Mouse (Mus musculus): Measurements from ENCODE around the gene Mcur1.

Gene Mcur1

DNA sequence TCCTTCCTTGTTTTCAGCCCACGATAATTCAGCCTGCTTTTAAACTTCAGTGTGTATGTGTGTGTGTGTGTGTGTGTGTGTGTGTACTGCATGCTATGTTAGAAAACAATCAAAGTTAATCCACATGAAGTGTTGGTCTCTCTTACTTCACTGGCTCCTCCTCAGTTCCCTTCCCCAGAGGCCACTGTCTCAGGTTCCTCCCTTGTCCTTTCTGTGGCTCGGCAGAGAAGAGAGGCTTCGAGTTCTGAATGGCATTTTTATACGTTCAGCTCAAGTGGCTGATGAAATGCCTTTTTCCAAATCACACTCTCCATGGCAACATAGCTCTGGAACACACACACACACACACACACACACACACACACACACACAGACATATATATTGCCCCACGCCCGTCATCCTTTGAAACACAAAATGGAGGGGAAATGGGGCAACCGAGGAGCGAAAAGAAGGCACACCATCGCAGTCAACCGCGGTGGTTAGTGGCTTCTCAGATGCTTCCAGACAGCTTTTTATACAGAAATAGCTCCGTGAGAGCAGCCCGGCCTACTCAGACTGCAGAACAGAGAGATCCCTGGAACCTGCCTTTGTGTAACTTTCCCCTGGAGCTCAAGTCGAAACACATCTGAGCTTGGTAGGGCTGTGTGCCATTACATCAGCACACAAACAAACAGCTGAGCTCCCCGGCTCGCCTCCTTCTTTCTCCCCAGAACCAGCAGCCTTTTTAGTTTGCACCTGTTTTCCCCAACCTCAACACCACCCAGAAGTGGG lies 34.4 kb downstream of the Mcur1 start:
- DNase-seq (ENCODE audit: low spot score): no peak

DNA sequence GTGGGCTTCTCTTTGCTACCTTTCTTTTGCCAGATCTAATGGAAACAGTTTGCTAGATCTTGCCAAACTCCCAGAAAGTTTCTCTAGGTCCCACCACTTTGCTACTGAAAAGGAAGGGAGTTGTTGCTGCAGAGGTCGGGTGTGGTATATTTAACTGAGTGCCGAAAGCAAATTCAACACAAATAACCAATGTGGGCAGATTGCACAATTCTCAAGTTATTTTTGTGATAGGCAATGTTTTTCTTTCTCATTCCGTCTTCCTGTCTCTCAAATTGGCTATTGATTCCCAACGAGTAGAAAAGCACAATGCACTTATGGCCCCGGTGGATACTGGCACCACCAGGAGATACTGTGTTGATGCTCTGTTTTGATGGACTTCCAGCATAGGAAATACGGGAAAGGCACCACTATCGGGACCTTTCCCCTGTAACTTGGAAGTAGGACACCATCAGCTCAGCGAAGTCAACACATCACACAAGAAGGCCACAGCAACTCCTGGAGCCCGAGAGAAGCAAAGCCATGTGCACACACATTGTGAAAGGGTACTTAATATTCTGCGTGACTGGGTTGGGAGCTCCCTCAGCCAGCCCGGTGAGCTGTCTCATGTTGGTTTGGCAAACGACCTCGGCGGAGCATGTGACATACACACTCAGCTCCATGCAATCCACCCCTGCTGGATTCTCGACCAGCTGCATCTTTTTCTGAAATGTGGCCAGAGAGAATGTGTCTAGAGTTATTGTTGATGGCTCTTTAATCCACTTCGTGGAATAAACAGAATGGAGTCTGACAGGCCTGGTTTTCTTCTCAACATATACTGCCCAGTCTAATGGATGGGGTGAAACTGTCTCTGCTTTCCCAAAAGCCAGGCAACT lies 35.3 kb downstream of the Mcur1 start:
- DNase-seq (ENCODE audit: low spot score): no peak

DNA sequence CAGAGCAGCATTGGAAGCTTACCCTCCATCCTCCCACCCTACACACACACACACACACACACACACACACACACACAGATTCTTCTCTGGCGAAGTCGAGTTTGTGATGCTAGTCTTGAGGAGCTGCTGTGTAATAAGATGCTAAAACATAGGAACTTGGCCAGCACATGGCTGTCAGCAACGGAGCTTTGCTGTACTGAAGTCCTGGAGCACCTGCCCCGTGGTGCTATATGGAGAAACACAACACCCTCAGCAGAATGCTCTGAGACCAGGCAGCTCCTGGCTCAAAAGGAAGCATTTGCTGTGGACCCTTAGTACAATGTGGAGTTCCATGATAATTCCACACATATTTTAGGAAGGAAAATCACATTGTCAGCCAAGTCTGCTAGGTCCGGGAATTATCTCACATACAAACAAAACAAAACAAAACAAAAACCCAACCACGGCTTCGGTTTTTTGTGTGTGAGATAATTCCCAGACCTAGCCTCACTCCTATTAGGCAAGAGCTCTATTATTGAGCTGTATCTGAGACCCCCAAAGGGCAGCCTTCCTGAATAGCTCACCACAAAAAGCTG lies 36.0 kb downstream of the Mcur1 start:
- DNase-seq (ENCODE audit: low spot score): no peak

DNA sequence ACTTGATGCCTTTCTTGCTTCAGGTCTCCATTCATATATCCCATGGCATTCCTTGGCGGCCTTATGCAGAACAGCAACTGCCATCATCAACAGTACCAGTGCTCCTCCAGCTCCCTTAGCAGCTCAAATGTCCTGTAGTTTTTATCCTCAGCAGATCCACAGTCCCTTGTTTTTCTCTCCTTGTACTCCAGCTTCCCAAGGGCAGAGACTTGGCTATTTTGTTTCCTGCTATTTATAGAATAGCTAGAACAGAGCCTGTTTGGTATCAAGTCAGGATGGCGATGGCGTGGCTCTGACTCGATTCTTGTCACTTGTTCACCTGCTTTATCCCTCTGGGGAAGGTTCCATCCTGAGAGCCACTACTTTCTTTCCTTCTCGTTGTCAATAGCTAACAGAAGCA lies 38.1 kb downstream of the Mcur1 start:
- no peak for DNase-seq (ENCODE audit: low spot score)

DNA sequence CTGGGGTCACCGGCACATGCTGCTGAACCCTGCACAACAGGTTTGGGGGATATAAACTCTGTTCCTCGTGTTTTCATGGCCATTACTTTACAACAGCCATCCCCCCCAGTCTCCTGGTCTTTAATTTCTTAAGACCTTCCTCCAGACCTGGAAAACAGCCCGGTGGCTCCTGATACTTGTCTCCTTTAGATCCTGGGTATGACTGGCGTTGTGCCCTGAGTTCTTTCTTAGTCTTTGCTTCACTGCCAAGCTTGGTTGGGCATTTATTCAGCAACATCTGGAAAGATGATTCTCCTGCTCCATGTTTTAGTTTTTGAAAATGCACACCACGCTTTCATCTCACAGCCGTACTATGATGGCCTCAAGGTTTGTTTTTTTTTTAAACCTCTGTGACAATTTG lies 40.7 kb downstream of the Mcur1 start:
- DNase-seq (ENCODE audit: low spot score): no peak

DNA sequence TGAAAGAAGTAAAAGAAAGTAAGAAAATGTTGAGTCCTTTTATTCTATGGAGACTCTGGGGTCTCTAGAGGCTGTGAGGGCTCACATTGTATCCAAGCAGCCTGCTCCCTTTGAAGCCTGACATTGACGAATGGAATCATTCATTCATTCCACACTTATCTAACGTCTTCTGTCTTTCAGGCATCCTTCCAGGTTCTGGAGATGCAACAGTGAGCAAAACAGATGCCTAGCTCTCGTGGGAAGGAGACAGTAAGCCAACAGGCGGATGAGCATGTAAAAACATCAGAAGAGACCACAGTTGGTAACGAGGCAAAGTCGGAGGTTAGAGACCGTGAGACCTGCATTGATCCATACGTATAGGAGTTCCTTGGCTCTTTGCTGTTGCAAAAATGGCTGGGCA lies 42.6 kb downstream of the Mcur1 start:
- DNase-seq (ENCODE audit: low spot score): no peak

DNA sequence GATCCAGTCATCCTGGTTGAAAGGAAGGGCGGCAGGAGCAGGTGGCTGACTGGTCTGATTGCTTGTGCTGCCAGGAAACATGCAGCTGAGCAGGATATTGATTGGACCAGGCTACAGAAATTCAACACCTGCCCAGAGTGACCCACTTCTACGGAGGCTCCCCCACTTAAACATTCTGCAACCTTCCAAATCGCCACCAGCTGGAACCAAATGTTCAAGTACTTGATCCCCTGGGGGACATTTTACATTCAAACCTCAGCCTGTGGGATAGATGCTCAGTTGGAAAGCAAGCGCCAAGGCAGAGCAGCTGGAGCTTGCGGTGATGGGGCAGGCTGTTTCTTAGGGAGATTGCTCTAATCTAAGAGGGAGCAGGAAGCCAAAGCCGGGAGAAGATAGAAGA lies 43.1 kb downstream of the Mcur1 start:
- no peak for DNase-seq (ENCODE audit: low spot score)

DNA sequence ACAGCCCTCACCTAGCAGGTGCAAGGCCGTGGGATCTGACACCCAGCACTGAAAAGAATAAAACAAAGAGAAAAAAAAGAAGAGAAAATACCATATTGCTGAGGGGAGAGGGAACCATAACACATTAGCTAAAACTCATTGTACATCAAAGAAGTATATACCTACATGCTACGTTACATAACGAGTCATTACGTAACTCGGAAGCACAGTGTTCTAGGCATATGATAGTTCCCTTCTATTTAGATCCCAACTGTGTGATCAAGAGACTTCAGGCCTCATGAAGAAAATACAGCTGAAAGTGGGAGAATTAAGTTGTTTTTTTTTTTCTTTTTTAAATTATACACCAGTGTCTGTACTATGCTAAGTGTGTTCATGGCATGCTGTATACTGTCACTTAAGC lies 43.9 kb downstream of the Mcur1 start:
- DNase-seq (ENCODE audit: low spot score): no peak

DNA sequence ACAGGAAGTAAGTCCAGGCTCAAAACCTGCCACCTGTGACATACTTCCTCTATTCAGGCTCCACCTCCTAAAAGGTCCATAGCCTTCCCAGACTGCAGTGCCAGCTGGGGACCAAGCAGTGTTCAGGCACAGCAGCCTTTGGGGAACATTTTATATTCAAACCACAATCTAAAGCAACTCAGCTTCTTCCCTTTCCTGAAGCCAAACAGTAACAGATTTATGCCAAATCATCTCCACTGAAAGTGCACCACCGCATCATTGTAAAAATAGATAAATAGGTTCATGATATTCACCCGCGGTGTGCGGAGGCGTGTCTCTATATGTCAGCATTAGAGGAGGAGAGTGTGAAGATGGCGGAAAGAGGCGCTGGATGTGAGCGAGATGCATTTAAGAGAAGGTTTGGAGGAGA lies 45.0 kb downstream of the Mcur1 start:
- no peak for DNase-seq (ENCODE audit: low spot score)

DNA sequence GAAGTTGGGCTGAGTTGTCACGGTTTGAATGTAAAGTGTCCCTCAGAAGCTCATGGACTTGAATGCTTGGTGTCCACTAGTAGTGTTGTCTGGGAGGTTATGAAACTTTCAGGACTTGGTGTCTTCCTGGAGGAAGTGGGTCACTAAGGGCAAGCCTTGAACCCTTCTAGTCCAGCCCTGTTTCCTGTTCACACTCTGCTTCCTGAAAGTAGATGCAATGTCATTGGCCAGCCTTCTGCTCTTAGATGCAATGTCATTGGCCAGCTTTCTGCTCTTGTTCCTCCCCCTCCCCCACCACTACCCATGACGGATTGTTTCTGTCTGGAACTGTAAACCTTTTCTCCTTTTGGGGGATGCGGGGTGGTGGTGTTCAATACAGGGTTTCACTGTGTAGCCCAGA lies 47.3 kb downstream of the Mcur1 start:
- DNase-seq (ENCODE audit: low spot score): no peak

DNA sequence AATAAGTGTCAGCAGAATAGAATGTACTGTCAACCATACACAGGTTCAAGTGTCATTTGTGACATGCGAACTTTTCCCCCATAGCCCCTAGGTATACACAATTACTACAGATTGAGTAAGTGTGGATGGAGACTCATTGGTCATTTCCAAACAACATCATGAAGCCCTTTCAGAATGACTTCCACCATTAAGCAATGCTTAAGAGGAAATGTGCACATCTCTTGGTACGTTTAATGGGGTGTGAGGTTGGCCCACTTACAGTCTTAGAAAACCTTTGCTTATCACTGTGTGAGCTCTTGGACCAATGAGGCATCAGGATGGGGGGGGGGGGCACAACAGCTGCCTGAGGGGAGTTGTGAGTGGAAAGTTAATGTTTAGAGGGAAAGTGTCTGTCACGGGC lies 54.2 kb downstream of the Mcur1 start:
- no peak for DNase-seq (ENCODE audit: low spot score)

DNA sequence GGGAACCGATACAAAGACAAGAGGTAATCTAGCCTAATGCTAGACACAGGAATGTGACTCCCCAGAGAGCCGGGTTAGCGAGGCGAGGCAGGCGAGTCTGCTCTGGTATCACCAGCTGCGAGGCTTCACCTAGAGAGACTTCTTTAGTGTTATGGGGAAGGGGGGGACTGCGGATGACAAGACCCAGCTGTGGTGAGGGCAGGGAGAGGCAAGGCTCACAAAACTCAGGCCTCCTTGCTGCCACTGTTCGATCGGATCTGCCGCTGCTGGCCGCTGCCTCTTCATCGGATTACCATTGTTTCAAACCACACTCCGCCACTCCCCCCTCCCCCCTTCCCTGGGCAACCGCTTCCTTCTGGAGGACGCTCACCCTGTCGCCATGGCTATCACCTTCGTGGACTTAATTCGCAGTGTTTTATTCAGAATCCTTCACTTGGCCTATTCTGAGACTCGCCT lies 56.6 kb downstream of the Mcur1 start:
- DNase-seq (ENCODE audit: low spot score): peak; percentile 40

DNA sequence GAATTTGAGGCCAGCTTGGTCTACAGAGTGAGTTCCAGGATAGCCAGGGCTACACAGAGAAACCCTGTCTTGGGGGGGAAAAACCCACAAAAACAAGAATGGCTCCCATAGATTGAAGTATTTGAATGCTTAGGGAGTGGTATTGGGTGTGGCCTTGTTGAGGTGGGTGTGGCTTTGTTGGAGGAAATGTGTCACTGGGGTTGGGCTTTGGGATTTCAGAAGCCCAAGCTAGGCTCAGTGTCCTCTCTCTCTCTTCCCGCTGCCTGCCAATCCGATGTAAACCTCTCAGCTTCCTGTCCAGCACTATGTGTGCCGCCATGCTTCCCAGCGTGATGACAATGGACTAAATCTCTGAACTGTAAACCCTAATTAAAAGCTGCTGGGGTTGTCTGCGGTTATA lies 58.4 kb downstream of the Mcur1 start:
- no peak for DNase-seq (ENCODE audit: low spot score)

DNA sequence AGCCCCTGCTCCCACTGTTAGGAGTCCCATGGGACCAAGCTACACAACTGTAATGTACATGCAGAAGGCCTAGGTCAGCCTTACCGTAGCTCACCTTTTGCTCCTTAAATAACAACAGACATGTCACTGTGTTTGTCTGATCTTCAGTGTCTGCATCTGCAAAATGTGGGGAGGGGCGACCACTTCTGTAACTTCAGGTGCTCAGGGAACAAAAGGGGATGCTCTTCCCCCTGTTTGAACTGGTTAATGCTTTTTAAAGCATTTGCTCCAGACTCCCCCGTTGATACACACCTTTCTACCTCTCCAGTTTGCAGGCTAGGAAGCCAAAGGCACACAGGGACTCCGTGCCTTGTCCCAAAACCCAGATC lies 59.5 kb downstream of the Mcur1 start:
- no peak for DNase-seq (ENCODE audit: low spot score)

DNA sequence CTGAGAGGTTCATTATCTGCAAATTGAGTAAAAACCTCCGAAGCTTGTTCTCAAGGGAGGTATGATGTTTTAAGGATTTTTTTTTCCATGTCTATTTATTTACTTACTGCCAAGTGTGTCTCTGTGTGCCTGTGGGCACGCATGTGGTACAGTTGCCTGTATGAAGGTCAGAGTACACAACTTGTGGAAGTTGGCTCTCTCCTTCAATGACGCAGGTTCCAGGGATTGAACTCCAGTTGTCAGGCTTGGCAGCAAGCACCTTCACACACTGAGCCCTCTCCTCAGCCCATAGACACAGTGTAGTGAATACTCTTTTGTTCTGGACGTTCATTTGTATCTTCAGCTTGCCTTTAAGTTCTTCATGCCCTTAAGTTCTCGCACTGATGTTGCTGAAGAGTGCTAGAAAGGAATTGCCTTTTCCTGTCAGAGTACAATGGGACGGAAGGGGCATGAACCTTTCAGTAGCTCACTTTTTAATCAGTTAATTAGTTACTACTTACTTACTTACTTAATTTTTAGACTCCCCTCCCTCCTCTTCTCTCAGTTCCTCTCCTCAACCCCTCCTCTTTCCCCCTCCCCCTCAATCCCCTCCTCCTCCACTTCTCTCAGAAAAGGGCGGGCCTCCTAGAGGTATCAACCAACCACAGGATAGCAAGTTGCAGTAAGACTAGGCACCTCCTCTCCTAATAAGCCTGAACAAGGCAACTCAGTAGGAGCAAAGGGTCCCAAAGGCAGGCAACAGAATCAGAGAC lies 60.1 kb downstream of the Mcur1 start:
- no peak for DNase-seq (ENCODE audit: low spot score)

DNA sequence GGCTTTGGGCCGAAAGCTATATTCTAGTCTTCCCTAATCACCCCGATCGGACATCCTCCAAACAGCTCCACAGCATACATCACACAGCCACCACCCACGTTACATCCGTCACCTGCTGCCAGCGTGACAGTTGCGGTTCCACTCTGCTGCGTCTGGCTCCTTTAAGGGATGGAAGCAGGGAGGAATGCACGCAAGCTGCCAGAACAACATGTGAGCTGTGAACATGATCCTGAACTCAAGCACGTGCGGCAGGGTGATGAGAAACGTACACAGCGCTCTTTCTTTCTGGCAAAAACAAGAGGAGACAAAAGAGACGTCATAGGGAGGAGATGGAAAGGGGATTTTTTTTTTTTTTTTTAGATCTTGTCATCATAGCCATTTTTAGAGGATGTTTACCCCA lies 61.1 kb downstream of the Mcur1 start:
- no peak for DNase-seq (ENCODE audit: low spot score)

DNA sequence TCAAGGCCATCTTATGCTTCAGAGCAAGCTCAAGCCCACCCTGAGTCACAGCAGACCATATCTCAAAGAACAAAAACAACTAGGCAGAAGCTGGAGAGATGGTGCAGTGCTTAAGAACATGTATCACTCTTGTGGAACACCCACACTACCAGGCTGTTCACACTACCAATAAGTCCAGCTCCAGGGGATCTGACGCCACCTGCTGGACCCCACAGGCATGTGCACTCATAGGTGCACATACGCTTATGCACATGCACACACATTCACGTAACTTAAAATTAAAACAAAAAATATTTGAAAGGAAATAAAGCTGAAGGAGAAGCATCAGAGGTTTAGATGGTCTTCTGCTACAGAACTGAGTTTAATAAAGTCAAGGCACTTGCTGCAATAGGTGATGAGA lies 62.2 kb downstream of the Mcur1 start:
- DNase-seq (ENCODE audit: low spot score): no peak

DNA sequence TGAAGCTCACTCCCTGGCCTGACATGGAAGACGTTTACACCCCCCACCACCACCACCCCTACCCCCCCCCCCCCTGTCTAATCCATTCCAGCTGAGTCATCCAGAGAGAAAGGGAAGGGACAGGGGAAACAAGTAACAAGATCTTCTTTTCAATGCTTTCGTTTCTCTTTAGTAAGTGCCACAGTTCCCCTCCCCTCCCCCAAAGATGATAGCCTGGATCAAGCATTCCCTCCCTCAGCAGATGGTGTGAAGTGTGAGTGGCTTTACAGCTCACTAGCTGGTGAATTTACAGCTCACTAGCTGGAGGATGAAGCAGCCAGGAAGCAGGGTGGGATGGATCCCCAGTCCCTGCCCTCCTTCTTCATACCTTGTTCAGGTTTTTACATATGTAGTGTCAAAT lies 63.3 kb downstream of the Mcur1 start:
- no peak for DNase-seq (ENCODE audit: low spot score)

DNA sequence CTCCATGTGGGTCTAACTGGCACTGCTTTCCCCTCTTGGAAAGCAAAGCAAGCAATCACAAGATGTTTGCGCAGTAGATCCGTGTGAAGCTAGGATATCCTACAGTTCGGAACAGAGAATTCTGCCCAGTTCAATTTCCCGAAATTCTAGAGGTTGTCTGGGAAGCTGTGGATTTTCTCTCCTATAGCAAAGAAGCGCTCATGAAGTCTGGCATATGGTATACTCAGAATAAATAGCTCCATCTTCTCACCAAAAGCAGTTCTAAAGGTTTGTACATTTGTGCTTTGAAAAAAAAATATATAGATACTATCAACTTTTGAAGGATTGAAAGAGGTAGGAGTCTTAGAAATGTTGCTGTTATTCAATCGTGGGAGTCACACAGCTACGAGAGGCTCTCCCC lies 64.3 kb downstream of the Mcur1 start:
- no peak for DNase-seq (ENCODE audit: low spot score)

DNA sequence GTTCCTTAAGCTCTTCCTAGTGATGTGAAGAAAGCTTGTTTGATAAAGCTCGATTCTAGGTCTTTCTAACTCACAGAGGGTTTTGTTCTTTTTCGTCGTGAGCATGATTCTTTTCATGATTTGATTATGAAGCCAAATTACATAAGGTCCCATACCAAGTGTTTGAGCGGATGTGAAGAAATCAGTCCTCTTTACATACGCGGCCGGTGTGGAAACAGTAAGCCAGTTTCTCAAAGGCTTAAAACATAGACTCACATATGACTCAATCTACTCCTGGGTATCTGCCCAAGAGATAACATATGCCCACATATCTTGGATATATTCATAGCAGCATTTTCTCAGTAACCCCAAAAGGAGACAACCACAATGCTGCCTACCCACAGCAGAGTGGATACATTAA lies 66.3 kb downstream of the Mcur1 start:
- DNase-seq (ENCODE audit: low spot score): no peak

DNA sequence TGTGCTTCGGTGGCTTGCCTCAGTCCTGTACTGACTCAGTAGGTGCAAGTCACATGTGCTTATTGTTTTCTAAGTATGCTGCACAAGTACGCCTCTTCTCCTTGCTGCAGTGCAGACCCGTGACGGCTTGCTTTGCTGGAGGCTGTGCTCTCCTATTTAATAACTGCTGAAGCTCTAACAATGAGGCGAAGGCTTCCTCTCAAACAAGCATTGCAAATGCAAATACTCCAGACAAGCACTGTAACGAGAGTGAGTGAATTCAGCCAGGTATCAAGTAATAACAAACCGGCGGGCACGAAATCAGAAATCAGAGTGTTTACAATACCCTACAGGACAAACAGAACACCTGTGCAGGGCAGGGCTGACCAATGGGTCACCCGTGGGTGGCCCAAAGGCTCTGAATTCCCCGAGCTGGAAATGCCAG lies 66.9 kb downstream of the Mcur1 start:
- DNase-seq (ENCODE audit: low spot score): no peak

All from yolk sac, embryonic 10.5 days (tissue).